Mouse (Mus musculus) olfactory bulb, adult 2 months (tissue): ENCODE measurements at regions not wholly inside any gene's neighbourhood (a gene's known extent, or its start where the extent isn't known, plus 50 kb on each side); places are given as distances from the start of the nearest gene placed in this dataset.

Experiments
- CTCF ChIP-seq: fragments of 200-500 bp; IDR thresholded peaks from 2 replicates; pipeline ENCODE4 v1.5.1; 2012; ENCODE audit warnings: low read depth, mild to moderate bottlenecking, low read length, moderate library complexity; ENCODE audit not compliant: insufficient read depth
- POLR2A ChIP-seq: fragments of 200-500 bp; IDR thresholded peaks from 2 replicates; pipeline ENCODE4 v1.6.1; 2012; ENCODE audit warnings: mild to moderate bottlenecking, low read depth, low read length, moderate library complexity; ENCODE audit not compliant: insufficient read depth

DNA sequence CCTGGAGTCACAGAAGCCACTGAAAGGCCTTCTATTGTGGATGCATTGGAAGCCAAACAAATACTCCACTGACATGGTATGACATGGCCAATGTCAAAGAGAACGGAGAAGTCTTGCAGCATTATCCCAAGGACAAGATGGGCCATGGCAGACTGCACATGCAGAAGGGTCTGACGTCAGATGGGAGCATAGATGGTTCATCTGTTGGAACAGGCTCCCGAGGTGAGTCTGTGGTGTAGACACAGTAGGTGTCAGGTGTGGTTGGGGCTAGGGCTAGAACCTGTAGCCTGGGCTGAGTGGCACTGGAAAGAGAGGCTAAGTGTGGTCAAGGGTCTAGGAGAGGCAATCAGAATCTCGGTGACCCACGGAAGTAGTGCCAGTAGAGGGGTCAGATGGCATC is 94.2 kb upstream of the Lmo4 start:
- no peak for TF ChIP-seq CTCF
- TF ChIP-seq POLR2A, result no peak
